Mouse (Mus musculus): ENCODE results near the gene Zfp719.

Gene Zfp719

DNA sequence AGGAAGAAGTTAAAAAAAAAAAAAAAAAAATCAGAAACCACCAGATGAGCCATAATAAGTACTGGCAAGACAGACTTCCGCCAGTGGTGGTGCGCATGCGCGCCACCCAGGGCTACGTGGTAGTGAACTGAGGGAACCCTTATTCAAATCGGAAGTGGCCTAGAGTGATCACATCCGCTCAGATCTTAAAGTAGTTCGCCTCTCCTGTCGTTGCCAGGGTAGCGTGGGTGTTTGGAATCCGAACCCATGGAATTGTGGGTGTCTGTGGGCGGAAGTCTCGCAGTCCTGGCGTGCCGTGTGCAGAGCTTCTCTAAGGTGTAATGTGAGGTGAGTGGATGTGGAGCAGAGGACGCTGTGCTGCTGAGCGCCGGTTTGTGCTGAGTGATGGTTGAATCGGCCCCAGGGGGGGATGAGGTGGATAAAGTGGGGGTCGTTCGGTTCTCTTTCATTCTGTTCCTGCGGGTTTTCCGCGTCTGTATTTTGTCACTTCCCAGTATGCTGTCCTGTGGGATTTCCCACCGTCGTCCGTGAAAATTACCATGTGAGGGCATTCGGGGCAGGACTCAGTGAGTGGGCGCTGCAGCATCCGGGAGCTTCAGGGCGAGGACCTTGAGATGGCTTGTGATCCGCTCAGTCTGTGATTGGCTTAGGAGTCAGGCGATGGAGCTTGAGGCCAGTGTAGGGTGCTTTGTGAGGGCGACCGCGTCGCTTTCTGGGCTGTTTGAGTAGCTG is at the start of gene Zfp719:
Gene Zfp719 (plus strand): TSS at position 171 of the 732 bp plus-strand sequence.
- DNase-seq (ENCODE audit: low spot score): peak; percentile 60

DNA sequence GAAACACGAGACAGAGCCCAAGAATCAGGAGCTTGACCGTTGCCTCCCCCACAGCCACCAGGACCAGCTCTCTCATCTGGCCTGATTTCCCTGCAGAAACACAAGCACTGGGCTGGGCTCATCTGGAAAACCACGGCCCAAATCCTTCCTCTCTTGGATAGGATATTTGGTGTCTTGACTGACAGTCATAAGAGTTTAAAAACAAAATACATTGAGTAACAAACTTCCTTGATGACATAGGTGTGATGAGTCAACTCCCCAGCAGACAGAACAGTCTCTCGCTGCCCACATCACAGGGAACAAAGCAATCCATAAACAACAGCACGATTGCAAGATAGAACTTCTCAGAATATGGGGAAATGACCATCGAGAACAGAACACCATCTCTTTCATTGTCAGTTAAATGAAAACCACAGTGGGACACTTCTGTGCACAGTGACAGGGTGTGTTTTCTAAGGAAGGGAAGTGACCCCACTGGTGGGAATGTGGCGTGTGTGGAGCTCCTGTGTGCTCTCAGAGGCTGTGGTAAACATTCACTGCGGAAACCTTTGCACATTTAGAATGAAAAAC is 49.1 kb upstream of the Zfp719 start:
- no peak for DNase-seq (ENCODE audit: low spot score)

DNA sequence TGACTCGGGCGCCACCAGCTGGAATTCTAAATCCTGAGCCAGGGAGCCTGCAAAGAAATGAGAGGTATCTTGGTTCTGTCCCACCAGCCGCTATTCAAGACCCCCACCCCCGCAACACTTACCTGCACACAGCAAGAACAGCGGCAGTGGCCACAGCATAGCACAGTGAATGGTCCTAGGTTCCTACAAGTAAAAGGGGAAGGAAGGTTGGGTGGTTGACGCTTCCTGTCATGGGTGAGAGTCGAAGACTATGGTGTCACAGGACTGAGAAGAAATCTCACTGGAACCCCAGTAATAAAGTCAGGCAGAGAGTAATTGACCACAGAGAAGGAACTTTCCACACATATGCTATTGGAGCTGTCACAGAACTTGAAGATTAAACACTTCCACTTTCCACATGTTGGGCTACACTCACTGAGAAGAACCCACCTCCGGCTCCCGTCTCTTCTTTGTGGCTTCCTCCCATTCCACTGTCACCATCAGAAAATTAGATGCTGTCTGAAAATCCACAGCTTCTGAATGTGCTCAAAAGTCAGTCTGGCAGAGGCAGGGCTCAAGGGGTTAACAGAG is 46.4 kb upstream of the Zfp719 start:
- no peak for DNase-seq (ENCODE audit: low spot score)

DNA sequence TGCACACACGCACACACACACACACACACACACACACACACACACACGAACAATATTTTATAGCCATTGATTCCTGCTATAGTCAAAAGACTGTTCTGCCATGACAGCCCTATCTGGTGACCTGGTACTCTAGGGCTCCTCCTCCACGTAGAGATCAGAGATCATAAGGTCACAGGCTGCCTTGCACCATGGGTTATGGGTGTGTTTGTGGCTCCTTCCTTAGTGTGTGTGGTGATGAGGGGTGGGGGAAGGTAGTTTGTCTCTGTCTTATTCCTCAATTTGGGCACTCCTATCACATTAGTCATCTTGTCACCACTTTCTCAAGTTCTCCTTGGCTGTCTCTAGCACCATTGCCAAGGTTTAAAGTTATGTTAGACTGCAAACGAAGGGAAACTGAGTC is 40.9 kb upstream of the Zfp719 start:
- no peak for DNase-seq (ENCODE audit: low spot score)

DNA sequence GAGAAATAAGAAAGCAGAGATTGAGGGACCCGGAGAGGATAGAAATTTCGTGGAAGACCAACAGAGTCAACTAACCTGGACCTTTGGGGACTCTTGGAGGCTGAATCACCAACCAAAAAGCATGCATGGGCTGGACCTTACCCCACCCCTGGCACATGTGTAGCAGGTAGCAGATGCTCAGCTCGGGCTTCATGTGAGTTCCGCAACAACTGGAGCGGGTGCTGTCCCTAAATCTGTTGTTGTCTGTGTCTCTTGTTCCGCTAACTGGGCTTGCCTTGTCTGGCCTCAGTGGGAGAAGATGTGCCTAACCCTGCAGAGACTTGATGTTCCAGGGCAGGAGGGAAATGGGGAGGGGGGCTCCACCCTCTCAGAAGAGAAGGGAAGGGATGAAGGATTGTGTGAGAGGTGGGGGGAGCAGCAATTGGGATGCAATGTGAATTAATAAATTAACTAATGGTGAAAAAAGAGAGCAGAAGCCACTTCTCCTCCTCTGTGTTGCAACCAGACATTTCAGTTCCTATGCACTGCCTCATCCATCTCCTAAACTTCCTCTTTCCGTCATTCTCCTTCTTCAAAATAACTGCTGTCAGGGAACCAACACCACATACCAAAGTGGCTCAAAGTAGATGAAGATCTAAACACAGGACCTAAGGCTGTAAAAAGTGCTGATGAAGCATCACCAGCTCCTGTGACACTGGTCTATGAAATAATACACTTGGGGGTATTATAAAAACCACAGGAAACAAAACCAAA is 35.0 kb upstream of the Zfp719 start, which contains the start of gene Cd33:
Gene Cd33 (minus strand): TSS at position 204 of the 753 bp plus-strand sequence.
- DNase-seq (ENCODE audit: low spot score): no peak

DNA sequence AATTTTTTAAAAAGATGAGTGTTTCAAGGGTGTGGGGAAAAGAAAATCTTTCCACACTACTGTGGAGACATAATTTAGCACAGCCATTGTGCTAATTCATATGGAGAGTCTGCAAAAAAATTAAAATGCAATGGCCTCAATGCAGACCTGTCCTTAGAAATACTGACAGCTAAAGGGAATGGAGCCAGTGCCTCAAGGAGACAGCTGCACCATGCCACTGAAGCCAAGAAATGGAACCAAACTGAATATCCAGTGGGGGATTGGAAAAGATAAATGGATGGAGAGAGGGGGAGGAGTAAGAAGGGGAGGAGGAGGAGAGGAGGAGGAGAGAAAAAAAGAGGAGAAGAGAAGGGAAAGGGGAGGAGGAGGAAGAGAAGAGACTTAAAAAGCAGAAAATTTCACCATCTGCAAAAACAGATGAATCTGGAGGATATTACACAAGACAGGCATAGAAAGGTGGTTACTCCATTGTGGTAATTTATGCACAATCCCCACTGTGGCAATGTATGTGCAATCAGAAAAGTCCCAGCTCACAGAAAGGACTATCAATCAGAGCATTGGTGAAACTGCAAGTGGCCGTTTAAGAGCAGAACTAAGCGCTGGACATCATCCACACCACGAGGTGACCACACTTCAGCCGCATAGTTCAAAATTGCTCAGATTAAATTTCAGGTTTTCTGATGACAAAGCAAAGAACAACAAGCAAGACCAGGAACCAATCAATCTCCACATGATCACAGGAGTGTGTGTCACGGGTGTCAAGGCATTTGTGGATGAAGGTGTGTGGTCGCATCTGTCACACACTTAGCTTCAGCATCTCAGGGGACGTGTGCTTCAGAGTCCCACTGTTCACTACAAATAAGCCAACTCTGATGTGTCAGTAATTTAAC is 33.5 kb upstream of the Zfp719 start:
- no peak for DNase-seq (ENCODE audit: low spot score)

DNA sequence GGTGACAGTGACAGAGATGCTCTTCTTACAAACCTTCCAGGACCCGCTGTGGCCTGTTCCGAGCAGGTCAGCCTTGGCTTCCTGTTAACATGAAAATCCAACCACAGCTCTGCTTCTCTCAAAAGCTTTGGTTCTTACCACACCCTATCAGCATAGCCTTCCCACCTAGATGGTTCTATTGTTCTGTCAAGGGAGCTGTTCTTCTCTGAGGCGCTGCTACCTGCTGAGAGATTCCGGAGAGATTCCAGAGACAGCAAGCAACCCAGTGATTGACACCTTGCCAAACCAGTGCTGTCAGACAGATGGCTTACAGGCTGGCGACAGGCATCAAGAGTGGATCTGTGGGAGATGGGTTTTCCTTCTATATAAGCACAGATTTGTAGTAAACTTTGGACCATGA is 31.7 kb upstream of the Zfp719 start:
- DNase-seq (ENCODE audit: low spot score): no peak

DNA sequence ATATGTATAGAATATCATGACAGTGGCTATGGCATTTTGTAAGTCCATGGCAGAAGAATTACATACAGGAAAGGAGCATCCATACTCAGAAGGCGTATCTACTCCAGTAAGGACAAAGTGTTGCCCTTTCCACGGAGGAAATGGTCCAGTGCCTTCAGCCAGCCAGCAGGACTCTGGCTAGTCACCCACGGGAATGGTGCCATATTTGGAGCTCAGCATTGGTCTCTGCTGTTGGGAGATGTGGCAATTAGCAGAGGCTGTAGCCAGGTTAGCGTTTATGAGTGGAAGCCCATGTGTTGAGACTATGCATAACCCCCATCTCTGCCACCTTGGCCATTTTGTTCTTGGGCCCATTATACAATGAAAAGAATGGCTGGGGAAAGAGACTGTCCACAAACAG is 31.2 kb upstream of the Zfp719 start:
- DNase-seq (ENCODE audit: low spot score): no peak

DNA sequence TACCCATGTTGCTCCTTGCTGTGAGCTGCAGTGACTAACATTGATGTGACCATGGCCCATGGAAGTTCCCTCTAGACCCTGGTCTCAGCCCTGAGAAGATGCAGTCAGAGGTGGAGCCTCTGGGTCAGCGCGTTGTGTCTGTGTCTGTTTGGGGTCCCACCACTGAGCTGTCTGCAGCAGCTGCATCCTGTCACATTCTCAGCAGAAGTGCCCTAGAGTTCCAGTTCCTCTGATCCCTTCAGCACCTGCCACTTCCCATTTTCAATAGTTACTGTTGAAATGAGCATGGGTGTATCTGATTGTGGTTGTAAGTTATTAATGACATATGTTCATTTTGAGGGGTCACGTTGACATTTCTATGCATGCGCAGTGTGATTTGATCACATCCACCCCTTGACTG is 26.3 kb upstream of the Zfp719 start:
- no peak for DNase-seq (ENCODE audit: low spot score)

DNA sequence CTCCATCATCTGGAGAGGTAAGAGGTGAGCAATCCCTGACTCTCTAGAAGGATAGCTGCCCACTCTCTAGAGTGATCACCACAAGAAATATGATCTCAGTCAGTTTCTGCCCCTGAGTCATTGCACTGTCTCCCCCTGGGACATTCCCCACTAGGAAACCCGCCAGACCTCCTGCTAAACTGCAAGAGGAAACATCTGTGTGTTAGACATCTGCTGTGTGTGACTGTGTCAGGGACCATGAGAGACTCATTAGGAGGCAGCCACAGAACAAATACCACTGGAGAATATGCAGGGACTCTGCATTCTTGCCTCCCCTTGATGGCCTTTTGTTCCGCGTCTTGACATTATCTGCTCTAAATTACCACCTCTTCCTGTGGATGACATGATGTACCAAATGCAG is 24.9 kb upstream of the Zfp719 start:
- DNase-seq (ENCODE audit: low spot score): no peak

DNA sequence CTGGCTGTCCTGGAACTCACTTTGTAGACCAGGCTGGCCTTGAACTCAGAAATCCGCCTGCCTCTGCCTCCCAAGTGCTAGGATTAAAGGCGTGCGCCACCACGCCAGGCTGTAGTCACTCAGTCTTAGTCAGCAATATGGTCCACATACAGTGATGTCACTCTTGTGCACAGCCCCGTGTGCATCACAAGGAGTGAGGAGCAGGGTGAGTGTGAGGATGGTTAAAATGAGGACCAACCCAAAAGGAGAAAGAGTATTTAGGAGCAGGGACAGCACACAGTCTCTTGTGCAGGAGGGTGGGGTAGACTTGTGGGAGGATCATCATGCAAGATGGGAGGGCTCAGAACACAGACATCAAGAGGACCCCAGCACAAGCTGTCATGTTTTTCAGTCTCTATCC is 24.1 kb upstream of the Zfp719 start:
- no peak for DNase-seq (ENCODE audit: low spot score)

DNA sequence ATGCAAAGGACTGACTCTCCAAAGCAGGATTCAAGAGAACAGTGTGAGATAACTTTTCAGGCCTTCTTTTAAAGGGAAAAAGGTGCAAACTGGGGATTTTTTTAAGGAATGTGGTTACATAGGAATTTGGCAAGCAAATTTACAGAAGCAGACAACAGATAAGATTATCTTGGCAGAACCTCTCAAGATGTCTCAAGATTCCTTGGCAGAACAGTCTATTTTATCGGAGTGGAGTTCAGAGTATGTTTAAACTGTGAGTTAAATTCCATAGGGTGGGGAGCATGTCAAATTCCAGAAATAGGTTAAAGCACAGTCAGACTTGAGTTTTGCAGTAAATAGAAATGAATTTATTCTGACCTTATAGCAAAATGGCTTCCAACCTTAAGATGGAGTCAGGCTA is 22.5 kb upstream of the Zfp719 start:
- DNase-seq (ENCODE audit: low spot score): no peak

DNA sequence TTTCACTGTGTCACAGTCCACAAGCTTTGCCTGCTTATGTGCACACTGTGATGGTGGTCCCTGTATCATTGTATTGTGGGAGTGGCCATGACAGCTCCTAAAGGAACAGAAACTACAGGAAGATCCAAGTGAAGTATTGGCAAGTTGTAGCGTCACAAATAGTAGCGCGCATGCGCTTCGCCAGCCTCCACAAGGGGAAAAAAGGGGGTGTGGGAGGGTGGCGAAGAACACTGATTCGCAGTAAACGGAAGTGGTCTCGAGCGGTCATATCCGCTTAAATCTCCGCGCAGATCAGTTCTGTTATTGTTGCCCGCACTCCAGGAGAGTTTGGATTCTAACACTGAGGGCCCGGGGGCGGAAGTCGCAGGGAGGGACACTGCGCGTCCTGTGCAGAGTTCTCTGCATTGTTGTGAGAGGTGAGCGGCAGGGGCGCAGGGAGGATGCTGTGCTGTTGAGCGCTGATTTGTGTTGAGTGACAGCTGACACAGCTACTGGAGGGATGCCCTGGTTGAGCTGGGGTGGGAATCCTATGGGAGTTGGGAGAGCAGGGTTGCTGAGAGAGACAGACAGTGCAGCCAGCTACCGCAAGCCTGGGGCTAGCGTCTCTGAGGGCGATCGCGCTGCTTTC is 17.3 kb upstream of the Zfp719 start, which contains the start of gene Zfp658:
Gene Zfp658 (plus strand): TSS at position 251 of the 628 bp plus-strand sequence.
- DNase-seq (ENCODE audit: low spot score): peak; percentile 28

DNA sequence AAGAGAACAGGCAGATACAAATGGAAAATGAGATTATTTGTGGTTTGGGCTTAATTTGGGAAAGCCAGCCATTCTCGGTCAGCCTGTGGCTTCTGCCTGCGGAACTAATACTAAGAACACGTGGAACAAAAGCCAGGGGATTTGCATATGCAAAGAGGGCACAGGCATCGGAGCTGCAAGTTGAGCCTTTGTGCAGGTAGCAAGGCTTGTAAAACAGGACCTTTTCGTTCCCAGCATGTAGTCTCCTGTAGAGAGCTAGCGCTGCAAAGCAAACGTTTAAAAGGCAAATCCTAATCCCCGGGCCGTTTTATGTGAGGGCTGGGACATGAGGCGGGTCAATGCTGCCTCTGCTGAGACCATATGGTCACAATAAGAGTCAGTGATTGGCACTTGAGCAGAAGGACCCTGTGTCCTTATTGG is 16.7 kb upstream of the Zfp719 start:
- DNase-seq (ENCODE audit: low spot score): no peak

DNA sequence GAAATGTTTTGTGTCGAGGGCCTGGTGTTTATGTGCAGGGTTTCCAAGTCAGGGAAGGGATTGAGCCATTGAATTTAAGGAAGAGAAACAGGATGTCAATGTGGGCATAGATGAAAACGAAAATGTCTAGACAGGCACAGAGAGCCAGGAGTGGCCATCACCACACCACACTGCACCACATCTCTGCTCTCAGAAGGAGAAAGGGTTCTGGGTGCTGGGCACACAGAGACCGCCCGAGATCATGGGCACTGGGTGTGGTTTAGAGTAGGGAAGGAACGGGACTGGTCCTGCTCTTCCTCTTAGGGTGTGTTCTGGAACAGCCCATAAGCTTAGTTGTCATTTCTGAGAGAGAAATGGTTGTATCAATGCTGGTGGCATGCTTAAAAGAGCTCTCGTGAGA is 16.1 kb upstream of the Zfp719 start:
- DNase-seq (ENCODE audit: low spot score): no peak

DNA sequence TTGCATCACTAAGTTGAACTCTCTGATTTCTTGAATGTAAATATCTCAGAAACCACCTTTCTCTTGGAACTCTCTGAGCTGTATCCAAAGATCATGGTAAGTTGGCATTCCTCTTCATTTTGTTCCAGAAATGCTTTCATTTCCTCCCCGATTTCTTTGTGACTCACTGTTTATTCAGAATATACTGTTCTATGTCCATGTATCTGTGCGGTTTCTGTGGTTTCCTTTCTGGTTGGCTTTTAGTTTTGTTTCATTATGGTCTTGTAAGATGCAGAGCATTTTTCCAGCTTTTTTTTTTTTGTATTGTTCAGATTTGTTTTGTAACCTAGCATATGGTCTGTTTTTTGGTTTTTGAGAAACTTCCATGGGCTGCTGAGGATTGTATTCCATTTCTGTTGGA is 8.2 kb upstream of the Zfp719 start:
- no peak for DNase-seq (ENCODE audit: low spot score)

DNA sequence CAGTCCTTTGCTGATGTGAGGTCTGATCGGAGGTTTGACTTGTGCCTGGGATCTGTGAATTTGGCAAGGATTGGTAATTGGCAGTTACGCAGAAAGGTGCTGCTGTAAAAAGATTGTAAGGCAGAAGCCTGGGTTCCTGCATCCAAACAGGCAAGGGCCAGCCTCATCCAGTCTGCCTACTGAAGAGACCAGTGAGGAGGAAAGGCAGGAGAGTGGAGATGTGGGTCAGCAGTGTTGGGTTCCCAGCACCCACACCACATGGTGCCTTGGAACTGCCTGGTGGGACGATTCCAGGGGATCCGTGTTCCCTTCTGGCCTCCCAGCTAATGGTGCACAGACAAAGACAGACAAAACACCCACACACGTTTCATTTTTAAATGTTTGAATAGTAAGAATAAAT is 1.1 kb downstream of the Zfp719 start:
- DNase-seq (ENCODE audit: low spot score): no peak

DNA sequence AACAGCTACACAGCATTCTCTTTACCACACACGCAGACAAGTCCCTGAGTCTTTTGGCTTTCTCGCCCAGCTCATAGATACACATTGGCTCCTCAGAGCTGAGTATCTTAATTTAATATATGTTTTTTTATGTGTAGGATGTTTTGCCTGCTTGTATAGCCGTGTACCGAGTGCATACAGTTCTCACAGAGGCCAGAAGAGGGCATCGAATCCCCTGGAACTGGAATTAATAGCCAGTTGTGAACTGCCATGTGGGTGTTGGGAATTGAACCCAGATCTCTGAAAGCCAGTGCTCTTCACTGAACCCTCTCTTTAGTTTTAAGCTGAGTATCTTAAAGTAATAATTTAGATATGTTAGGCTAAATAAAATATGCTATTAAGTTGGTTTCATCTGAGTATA is 5.4 kb downstream of the Zfp719 start:
- no peak for DNase-seq (ENCODE audit: low spot score)

DNA sequence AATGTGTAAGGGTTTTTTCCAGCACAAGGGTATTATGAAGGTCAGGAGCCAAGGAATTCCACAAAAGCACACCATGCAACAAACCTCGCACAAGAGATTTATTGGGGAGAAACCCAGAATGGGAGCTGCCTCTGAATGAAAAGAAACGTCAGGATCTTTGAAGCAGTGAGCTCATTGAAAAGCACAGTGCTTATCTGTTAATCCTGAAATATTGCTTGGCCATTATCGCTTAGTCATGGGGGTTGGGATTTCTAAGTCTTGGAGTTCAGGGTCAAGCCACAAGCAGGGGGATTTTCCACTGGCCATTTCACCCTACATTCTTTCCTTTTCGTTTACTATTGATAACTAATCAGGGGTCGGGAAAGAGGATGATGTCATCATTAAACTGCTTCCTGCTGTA is 22.5 kb downstream of the Zfp719 start:
- no peak for DNase-seq (ENCODE audit: low spot score)

DNA sequence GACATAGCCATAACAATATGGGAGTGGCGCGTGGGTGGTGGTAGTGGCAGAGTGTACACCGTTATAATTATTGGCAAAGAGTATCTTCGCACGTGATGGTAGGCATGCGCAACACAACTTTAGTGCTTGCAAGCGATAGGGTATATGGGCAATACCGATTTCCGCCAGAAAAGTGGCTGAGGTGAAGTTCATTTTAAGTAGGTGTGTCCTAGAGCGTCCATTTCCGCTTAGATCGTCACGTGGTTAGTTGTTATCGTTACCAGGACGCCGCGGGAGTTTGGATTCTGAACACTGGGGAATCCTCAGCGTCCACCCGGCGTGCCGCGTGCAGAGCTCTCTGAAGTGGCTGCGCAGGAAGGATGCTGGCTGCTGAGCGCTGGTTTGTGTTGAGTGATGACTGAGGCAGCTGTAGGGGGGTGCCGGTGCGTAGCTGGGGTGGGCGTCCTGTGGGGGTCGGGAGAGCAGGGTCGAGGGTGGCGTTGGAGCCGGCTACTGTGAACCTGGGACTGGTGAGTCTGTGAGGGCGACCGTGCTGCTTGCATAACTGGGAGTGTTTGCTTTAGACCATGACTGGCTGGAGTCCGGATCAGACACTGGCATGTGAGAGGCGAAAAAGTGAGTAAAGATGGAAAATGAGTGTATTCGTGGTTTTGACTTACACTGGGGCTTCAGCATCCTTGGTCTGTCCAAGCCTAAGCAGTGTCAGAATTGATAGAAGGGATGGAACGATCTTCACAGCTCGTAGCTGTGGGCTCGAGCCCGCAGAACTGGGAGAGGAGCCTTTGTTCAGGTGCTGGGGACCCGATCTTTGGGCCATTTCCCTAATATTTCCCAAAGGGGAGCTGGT is 27.7 kb downstream of the Zfp719 start, which contains the start of gene Zfp819:
Gene Zfp819 (plus strand): TSS at position 274 of the 847 bp plus-strand sequence.
- DNase-seq (ENCODE audit: low spot score): no peak

Data from urinary bladder, postnatal 10 days (tissue).